Mouse (Mus musculus): Measurements from ENCODE around the gene Igdcc3. TPM values are rescaled to one million over a fixed set of nuclear protein-coding genes. Genes with fewer than 3 reads are reported as not detected.

Igdcc3 gene
- polyA plus RNA-seq, 1 experiment from 2014 or later: 0.19 TPM

- Histone ChIP-seq H3K9ac (no peak overlapping the region), H3K4me2 (no peak overlapping the region), H3K9me3 (replicated peaks) (no peaks in the 10 kb centered on the region), H3K27me3 (peaks cover 60% of the 10 kb centered on the region), H3K4me3 (no peak overlapping the region), H3K36me3 (no peaks in the 10 kb centered on the region), H3K27ac (no peak overlapping the region), H3K4me1 (replicated peaks) (peaks cover 21% of the 10 kb centered on the region)
- WGBS: 42% methylated on average over 8 of the region's 8 CpGs
- ATAC-seq (replicated peaks; ENCODE audit: insufficient number of reproducible peaks, insufficient read depth, low FRiP score, low read depth): no peak
These were observed 20.9 kb downstream of the Igdcc3 start for GRCm38 (mm10) chr9:65161881-65162280.

DNA sequence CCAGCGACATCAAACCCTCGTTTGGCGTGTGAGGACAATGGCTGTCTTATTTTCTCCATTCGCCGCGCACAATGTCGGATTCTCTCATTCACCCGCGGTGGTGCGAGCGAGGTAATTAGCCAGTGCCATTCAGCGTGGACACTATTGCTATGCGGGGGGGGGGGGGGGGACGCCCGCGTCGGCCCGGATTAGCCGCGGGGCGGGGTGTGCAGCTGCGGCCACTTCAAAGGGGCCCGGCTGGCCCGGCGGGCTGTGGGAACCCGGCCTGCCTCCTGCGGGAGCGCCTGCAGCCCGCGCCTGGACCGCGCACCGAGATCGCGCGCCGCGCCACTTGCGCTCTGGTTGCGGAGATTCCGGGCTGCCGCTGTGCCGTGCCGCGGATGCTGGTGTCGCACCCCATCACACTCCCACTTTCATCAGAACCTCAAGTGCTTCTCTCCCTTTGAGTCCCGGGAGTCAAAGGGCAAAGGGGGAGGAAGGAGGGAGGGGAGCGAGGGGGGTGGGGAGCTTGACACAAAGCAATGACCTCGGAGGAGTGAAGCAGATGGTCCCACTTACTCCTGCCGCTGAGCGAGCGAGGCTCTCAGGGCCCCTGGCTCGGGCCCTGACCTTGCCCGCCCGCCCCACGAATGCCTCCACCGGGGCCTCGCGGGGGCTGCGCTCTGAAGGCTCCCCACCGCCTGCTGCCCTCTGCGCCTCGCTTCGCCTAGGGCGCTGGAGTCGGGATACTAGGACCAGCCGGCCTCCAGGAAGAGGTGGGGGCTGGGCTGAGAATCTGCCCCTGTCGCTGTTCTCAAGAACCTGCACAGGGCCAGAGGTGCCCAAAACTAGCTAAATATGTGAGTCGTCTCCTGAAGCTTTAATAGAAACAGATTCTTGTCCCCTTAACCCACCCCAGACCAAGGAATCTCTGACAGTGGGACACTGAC, 22.0 kb downstream of the Igdcc3 start:
- 2% methylated on average over 64 of the region's 69 CpGs for WGBS
- 0 out of 2 replicates have a peak, but pooled peaks have one; percentile 39 for ATAC-seq (replicated peaks; ENCODE audit: insufficient number of reproducible peaks, insufficient read depth, low FRiP score, low read depth)
- peak overlapping the region; percentile 95 for H3K4me2 ChIP-seq
- H3K27me3 ChIP-seq: peaks cover 56% of the 10 kb centered on the region
- peak overlapping the region; percentile 55 for H3K4me3 ChIP-seq
- H3K27ac ChIP-seq: no peak overlapping the region
- H3K4me1 ChIP-seq (replicated peaks): peaks cover 12% of the 10 kb centered on the region
- H3K9me3 ChIP-seq (replicated peaks): no peaks in the 10 kb centered on the region
- no peaks in the 10 kb centered on the region for H3K36me3 ChIP-seq
- H3K9ac ChIP-seq: peak overlapping the region; percentile 53

DNA sequence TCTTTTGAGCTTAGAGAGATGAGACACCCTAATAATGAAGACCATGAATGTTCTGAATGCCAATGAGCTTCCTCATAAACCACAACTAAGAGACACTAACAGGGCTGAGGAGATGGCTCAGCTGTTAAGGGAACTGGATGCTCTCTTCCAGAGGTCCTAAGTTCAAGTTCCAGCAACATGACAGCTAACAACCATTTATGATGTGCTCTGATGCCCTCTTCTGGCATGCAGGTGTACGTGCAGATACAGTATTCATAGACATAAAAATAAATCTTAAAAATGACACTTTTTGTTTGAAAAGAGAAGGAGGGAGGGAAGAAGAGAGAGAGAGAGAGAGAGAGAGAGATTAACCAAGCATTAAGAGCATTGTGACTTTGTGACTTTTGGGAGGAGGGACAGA, 23.9 kb downstream of the Igdcc3 start:
- Histone ChIP-seq H3K27me3 (peaks cover 48% of the 10 kb centered on the region), H3K9ac (no peak overlapping the region), H3K36me3 (no peaks in the 10 kb centered on the region), H3K4me2 (no peak overlapping the region), H3K4me1 (replicated peaks) (peaks cover 12% of the 10 kb centered on the region), H3K9me3 (replicated peaks) (no peaks in the 10 kb centered on the region), H3K4me3 (no peak overlapping the region), H3K27ac (no peak overlapping the region)
- ATAC-seq (replicated peaks; ENCODE audit: insufficient number of reproducible peaks, insufficient read depth, low FRiP score, low read depth): no peak
- WGBS: 28% methylated on average over 1 of the region's 1 CpGs

DNA sequence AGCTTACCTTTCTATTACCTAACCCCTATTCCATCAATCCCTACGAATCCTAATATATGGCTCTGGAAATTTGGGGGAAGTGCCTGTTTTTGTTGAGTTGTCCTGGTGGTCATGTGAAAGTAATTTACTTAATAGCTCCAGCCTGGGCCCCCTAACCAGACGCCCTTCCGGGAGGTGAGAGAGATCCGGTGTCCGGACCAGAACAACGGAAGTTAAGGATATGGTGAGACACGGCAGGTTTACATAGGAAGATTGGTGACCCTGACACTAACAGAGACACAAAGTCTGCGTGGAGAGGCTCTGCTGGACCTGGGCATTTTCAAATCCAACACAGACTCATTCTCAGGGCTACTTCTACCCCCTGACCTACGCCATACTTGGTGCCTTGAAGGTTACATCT, 25.4 kb downstream of the Igdcc3 start:
- WGBS: 58% methylated on average over 9 of the region's 9 CpGs
- H3K9ac ChIP-seq: no peak overlapping the region
- H3K9me3 ChIP-seq (replicated peaks): no peaks in the 10 kb centered on the region
- no peak overlapping the region for H3K4me2 ChIP-seq
- H3K4me3 ChIP-seq: no peak overlapping the region
- no peak overlapping the region for H3K27ac ChIP-seq
- H3K36me3 ChIP-seq: no peaks in the 10 kb centered on the region
- no peak for ATAC-seq (replicated peaks; ENCODE audit: insufficient number of reproducible peaks, insufficient read depth, low FRiP score, low read depth)
- H3K4me1 ChIP-seq (replicated peaks): peaks cover 12% of the 10 kb centered on the region
- H3K27me3 ChIP-seq: peaks cover 35% of the 10 kb centered on the region

DNA sequence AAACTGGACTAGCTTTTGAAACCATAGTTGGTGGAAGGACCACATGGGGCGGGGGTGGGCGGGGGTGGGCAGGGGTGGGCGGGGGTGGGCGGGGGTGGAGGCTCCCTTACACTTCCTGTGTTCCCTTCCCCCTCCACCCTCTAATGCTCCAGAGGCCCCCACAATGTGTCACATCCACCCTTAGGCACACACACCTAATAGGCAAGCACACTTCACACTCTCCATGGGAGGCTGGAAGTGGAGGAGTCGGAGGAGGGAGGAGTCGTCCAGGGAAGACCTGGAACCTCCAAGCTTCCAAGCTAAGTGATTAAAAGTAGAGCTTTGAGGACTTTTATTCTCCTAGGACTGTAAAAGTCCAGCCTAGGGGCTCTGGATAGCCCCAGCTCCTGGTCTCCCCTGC, 27.5 kb downstream of the Igdcc3 start:
- WGBS: 37% methylated on average over 6 of the region's 6 CpGs
- Histone ChIP-seq H3K27me3 (peaks cover 15% of the 10 kb centered on the region), H3K27ac (no peak overlapping the region), H3K9me3 (replicated peaks) (no peaks in the 10 kb centered on the region), H3K4me1 (replicated peaks) (no peaks in the 10 kb centered on the region), H3K36me3 (no peaks in the 10 kb centered on the region), H3K9ac (no peak overlapping the region), H3K4me3 (no peak overlapping the region), H3K4me2 (no peak overlapping the region)
- no peak for ATAC-seq (replicated peaks; ENCODE audit: insufficient number of reproducible peaks, insufficient read depth, low FRiP score, low read depth)

GRCm38 (mm10) chr9:65168952-65169351, 28.0 kb downstream of the Igdcc3 start:
- WGBS: 57% methylated on average over 4 of the region's 4 CpGs

GRCm38 (mm10) chr9:65172654-65173053, 31.7 kb downstream of the Igdcc3 start:
- Histone ChIP-seq H3K4me1 (replicated peaks) (no peaks in the 10 kb centered on the region), H3K27ac (no peak overlapping the region), H3K27me3 (peaks cover 4% of the 10 kb centered on the region), H3K9ac (no peak overlapping the region), H3K9me3 (replicated peaks) (no peaks in the 10 kb centered on the region), H3K4me2 (no peak overlapping the region), H3K36me3 (no peaks in the 10 kb centered on the region), H3K4me3 (no peak overlapping the region)
- ATAC-seq (replicated peaks; ENCODE audit: insufficient number of reproducible peaks, insufficient read depth, low FRiP score, low read depth): no peak
- 58% methylated on average over 9 of the region's 9 CpGs for WGBS

More at GRCm38 (mm10) chr9:65168952-65169351, 28.0 kb downstream of the Igdcc3 start:
- Histone ChIP-seq H3K4me1 (replicated peaks) (no peaks in the 10 kb centered on the region), H3K9ac (no peak overlapping the region), H3K9me3 (replicated peaks) (no peaks in the 10 kb centered on the region), H3K27ac (no peak overlapping the region), H3K4me3 (no peak overlapping the region), H3K4me2 (no peak overlapping the region), H3K27me3 (peaks cover 11% of the 10 kb centered on the region), H3K36me3 (no peaks in the 10 kb centered on the region)
- ATAC-seq (replicated peaks; ENCODE audit: insufficient number of reproducible peaks, insufficient read depth, low FRiP score, low read depth): no peak

DNA sequence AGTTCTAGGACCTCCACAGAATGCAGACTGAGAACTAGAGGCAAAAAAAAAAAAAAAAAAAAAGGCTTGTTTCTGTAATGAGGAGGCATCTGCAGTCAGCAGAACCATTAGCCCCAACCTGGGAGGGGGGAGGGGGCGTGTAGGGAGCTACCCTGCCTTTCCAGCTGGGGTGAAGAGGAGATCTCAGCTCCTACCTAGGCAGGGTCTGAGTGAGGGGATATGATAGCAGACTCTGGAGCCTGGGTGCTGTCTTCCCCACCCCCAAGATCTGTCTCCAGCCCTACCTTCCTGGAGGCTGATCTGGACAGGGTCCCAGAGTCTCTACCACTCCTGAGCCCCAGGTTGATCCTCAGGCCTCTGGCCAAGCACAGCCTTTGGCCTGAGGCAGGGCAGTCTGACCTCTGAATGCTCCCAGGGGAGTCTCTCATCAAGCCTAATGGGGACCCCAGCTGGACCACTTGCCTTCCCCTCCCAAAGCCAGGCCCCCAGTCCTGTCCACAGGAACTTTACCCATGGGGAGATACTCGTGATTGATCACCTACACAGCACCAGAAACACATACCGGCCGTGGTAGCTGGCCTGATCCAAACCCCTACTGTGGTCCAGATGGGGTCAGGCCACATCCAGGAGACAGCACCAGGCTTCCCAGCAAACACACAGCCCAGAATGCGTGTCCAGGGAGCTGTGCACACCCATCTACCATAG, 34.4 kb downstream of the Igdcc3 start:
- Histone ChIP-seq H3K4me3 (no peak overlapping the region), H3K4me1 (replicated peaks) (peaks cover 22% of the 10 kb centered on the region), H3K4me2 (no peak overlapping the region), H3K36me3 (no peaks in the 10 kb centered on the region), H3K9ac (no peak overlapping the region), H3K27ac (no peak overlapping the region), H3K9me3 (replicated peaks) (no peaks in the 10 kb centered on the region), H3K27me3 (peaks cover 14% of the 10 kb centered on the region)
- ATAC-seq (replicated peaks; ENCODE audit: insufficient number of reproducible peaks, insufficient read depth, low FRiP score, low read depth): no peak
- WGBS: 59% methylated on average over 5 of the region's 5 CpGs

DNA sequence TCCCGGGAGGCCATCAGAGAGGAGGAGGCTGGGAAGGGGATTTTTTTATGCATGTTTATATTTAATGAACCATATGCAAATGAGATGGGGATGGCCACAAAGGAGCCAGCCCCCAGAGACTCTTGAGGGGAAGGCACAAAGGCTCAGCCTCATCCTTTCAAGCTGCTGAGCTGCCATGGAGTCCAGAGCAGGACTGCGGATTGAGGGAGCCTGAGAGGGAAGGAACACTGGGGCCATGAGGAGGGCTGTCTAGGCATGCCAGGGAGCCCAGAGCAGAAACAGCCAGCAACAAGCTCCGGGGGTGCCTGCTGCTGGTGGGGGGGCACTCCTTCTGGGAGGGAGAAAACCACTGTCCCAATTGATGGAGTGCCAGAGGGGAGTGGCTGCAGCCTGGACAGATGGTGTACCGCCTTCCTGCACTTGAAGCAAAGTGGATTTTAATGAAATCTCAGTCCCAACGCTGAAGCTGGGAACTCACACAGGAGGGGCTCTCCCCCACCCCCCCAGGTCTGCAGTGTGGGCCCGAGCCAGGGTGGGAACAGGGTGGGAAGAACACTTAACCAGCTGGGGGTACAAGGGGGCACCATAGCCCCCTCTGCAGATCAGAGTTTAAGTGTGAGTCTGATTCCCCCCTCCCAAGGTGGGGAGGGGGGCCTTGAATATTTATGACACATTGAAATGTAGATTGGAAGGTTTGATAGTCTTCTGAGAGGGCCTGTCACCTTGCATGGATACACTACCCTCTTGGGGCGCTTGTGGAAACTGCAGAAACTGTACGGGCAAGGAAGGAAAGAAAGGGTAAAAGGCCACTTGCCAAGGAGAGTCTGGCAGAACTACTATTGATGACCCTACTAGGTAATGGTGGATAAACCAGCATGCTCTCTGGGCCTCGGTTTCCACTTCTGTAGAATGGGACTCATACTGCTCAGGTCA, 35.2 kb downstream of the Igdcc3 start:
- Histone ChIP-seq H3K27ac (no peak overlapping the region), H3K9ac (no peak overlapping the region), H3K4me1 (replicated peaks) (peaks cover 23% of the 10 kb centered on the region), H3K4me3 (no peak overlapping the region), H3K27me3 (peaks cover 16% of the 10 kb centered on the region), H3K4me2 (no peak overlapping the region), H3K9me3 (replicated peaks) (no peaks in the 10 kb centered on the region), H3K36me3 (no peaks in the 10 kb centered on the region)
- 45% methylated on average over 9 of the region's 9 CpGs for WGBS
- ATAC-seq (replicated peaks; ENCODE audit: insufficient number of reproducible peaks, insufficient read depth, low FRiP score, low read depth): no peak

DNA sequence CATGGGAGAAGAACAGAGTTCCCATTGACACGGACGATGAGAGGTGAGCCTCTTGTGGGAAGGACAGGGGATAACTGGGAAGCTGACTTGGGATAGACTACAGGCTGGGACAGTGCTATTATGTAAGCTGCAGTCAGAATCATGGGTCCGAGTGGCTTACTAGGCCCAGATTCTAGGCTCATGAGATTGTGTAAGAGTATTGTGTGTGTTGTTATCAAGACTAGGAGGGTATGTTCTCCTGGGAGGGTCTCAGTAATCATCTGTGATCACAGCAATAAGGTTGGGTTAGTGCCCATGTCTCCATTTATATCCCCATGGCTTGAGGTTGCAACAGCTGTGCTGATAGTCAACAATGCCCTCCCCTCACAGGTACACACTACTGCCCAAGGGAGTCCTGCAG, 36.5 kb downstream of the Igdcc3 start:
- Histone ChIP-seq H3K4me2 (no peak overlapping the region), H3K27ac (no peak overlapping the region), H3K9ac (no peak overlapping the region), H3K27me3 (peaks cover 16% of the 10 kb centered on the region), H3K4me1 (replicated peaks) (peaks cover 23% of the 10 kb centered on the region), H3K36me3 (no peaks in the 10 kb centered on the region), H3K9me3 (replicated peaks) (no peaks in the 10 kb centered on the region), H3K4me3 (no peak overlapping the region)
- no peak for ATAC-seq (replicated peaks; ENCODE audit: insufficient number of reproducible peaks, insufficient read depth, low FRiP score, low read depth)
- WGBS: 77% methylated on average over 3 of the region's 3 CpGs

DNA sequence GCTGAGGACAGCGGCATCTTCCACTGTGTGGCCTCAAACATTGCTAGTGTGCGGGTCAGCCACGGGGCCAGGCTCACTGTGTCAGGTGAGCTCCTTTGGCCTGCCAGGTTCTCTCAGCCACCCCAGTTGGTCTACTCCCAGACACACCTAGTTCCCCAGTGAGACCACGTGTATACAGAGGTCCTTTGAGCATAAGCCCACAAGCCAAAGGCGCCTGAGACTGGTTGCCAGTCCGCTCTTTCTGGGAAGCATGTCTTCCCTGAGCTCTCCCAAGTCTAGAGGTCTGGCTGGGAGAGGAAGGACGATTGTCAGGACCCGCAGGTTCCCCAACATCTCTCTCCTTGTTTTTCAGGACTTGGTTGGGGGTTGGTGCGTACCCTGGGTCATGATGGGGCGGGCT, 36.9 kb downstream of the Igdcc3 start:
- 66% methylated on average over 10 of the region's 10 CpGs for WGBS
- no peak for ATAC-seq (replicated peaks; ENCODE audit: insufficient number of reproducible peaks, insufficient read depth, low FRiP score, low read depth)
- H3K9ac ChIP-seq: no peak overlapping the region
- no peaks in the 10 kb centered on the region for H3K36me3 ChIP-seq
- no peak overlapping the region for H3K4me2 ChIP-seq
- H3K9me3 ChIP-seq (replicated peaks): no peaks in the 10 kb centered on the region
- H3K4me3 ChIP-seq: no peak overlapping the region
- H3K27me3 ChIP-seq: peaks cover 16% of the 10 kb centered on the region
- H3K27ac ChIP-seq: no peak overlapping the region
- peaks cover 23% of the 10 kb centered on the region for H3K4me1 ChIP-seq (replicated peaks)
